Mouse (Mus musculus) natural killer cell, adult 2 months (primary cell): ENCODE measurements around the gene Smyd3.
"Not testable (repeated sequence)": the region's sequence is repeated elsewhere in the genome, so short reads cannot be mapped to it uniquely, and the experiment has no call there.

Experiments
- DNase-seq, 2 experiments: peaks; one replicate each; pipeline ENCODE4 v3.0.0; 2022; ENCODE audit warnings: low spot score in 2 of 2

Smyd3 gene

GRCm38 (mm10) chr1:179176861-179177658 is 340.8 kb downstream of the Smyd3 start:
- no peak for DNase-seq

DNA sequence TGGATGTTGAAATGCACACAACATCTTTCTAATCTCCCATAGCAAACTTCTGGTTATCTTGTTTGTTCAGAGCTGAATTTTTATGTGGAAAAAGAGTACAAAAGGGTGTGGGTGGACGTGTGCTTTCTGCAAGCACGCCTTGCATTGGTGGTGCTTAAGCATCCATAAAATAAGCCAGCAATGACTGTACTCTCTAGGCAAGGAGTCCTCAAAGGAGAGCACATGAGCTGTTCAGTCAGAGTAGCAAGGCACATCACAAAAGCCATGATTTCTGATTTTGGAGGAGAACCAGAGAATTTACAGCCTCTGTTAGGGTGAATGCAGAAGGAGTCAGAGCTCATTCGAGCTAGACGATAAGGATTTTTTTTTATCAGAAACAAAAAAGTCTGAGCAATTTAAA is 343.6 kb downstream of the Smyd3 start:
- no peak for DNase-seq

- no peak for DNase-seq
Observed at GRCm38 (mm10) chr1:179170555-179170954, 347.3 kb downstream of the Smyd3 start.

DNA sequence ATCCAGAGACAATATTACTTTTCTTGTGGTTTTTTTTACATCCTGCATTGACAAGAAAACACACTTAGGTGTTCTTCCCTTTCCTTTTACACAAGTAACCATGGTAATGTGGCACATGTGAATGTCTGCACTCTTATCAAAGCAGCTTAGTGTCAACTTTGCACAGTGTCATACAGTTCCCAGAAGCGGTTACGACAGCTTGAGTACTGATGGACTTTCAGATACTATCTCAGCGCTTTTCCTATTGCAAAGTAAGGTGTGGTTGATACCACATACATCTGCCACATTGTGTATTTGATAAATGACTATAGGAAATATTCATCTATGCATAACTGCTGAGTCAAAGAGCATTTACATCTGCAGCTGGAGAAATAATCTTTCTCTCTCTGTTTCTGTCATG is 348.1 kb downstream of the Smyd3 start:
- no peak for DNase-seq

DNA sequence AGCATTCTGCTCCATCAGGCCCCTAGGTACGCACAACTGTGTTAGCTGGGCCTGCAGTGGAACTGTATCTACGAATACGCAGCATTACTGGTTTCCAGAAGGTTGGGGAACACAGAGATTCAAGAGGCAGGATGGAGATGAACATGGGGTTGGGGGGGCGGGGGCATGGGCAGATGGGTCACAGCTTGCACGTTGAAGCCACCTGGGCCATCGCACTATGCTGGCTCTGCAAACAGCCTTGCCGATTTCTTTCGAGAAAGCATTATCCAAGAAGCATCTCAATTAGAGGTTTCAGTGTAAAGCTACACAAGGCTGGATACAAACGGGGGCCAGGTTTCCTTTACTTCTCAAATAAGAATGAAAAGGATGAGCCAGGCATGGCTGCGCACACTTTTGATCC is 348.7 kb downstream of the Smyd3 start:
- DNase-seq = no peak

DNA sequence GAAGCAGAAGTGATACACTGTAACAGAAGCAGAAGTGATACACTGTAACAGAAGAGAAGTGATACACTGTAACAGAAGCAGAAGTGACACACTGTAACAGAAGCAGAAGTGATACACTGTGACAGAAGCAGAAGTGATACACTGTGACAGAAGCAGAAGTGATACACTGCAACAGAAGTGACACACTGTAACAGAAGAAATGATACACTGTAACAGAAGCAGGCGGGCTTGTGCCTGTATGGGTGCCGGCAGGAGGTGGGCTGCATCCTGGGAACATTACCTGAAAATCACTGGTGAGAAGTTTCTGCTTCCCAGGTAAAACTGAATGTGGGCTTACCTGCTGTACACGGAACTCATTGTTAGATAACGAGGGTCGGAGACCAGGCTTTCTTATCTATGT is 353.6 kb downstream of the Smyd3 start:
- DNase-seq = not testable (repeated sequence)

DNA sequence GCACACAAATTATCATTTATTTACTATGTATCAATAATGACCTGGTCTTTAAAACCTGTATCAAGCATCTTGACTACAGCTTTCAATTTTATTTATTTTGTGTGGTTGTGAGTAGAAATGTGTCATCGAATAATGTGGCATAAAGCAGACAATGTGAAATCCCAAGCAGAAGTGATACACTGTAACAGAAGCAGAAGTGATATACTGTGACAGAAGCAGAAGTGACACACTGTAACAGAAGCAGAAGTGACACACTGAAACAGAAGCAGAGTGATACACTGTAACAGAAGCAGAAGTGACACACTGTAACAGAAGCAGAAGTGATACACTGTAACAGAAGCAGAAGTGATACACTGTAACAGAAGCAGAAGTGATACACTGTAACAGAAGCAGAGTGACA is 355.1 kb downstream of the Smyd3 start:
- DNase-seq = not testable (repeated sequence)

DNA sequence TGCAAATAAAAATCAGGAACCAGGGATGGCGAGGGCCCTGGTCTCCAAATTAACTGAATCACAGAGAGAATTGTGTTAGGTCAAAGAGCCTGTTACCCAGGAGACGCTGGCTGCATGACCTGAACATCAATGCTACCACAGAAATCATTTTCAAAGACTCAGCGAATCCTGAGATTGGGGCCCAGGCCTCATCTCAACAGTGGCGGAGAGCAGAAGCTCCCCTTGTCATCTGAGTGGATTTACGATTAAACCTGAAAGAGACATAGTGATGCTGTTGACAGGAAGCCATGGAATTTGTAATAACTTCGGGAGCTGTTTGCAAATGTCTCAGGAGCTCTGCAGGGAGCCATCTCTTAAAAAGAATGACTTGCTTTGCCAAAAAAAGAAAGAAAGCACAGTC is 355.9 kb downstream of the Smyd3 start:
- DNase-seq = no peak

DNA sequence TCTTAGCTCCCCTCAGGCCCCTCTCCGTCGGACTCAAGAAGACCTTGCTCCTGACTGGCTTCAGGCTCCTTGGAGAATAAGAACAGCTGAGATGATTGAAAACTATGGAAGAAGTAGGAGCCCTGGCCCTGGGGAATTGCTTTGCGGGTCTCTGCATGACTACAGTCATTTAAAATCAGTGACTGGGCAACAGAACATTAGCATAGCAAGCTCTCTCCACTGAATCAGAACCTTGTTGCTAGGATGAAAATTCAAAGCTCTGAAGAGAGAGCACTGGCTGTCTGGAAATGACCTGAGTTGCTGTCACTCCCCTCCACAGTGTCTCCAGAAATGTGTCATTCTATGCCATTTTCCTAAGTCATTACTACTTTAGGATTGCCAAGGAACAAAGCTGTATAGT is 357.1 kb downstream of the Smyd3 start:
- no peak for DNase-seq

GRCm38 (mm10) chr1:179152376-179152775 is 365.5 kb downstream of the Smyd3 start:
- DNase-seq = no peak

DNA sequence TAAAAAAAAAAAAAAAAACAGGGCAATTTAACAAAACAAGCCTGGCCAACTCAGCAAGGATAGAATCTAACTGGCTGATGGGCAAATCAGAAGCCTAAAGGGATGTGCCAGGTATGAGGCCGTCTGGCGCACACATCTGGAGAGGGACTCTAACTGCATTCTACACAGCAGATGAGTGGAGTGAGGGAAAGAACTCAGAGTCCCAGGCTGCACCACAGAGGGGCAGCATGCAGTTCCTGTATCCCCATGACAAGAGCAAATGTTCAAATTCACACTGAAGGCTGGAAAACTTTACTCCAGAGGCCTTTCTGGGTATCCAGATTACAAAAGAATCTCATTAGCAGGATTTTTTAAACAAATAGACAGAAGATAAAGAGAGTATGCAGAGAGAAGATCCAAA is 366.6 kb downstream of the Smyd3 start:
- no peak for DNase-seq

GRCm38 (mm10) chr1:179149468-179150140 is 368.2 kb downstream of the Smyd3 start:
- DNase-seq = no peak

- DNase-seq = no peak
Observed at GRCm38 (mm10) chr1:179146730-179147167, 371.1 kb downstream of the Smyd3 start.

DNA sequence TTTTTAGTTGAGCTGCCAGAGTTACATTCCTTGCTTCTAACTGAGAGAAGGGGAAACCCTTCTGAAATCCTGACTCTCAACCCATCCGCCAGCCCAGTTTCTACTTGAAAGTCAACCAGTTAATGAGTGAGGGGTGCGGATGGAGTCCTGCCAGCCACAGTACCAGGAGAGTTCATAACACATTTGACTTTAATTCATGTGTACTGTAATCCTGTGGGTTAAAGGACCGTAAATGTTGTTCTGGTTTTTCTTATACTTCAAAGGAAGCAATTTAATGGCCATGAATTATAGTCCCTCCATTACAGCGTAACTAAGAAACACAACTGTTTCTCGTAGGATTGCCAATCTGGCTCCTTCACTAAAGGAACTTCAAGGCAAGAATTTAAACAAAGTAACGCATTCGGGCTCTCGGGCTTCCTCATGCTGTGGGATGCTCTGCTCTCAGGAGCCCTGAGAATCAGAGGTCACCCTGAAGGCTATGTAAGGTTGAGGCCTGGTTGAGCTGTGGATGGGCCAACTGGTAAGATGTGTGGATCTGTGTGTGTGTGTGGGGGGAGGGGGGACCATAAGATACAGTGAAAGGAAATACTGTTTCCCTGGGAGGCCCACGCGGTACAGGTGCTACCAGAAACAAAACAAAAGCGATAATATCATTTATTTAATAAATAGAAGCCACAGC is 374.5 kb downstream of the Smyd3 start:
- DNase-seq = no peak

DNA sequence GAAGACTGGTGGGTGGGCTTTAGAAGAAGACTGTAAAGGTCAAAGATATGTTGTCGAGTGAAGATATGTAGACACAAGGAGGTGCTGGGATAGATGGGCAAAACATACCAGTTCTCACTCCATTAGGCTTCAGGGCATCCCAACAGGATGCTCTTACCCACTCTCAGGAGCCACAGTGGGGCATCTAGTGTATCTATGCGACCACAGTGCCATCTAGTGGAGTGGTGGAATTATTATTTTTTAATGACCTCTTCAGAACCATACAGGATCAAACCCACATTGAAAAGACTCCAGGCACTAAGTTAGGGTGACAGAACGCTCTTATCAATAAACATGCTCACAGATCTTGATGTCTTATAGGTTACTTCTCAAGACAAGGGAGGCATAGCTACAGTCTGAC is 375.7 kb downstream of the Smyd3 start:
- DNase-seq = peak in 1 of 2 experiments; percentile 3

DNA sequence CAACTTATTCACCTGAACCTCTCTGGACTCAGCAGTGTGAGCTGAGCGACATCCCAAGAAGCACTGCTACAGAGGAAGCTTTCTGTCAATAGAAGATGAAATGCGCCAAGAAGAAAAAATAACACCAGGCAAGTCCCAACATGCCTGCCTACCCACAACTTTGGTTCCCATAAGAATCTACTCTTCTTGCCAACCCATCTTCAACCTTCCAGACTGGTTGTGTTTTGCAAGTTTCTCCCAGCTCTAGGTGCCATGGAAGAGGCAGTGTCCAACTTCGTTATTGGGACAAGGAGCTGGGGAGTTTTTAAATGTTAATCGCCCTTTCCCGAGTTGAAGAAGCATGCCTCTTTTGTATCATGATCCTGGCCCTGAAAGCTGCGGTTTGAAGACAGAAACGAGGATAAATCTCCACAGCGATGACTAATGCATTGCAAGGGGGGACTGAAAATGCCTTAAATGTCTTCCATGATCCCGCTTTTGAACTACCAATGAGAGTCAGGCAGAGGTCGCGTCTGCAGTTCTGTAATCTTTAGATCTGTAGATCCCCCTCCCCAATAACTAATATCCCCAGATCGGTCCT is 376.7 kb downstream of the Smyd3 start:
- no peak for DNase-seq

DNA sequence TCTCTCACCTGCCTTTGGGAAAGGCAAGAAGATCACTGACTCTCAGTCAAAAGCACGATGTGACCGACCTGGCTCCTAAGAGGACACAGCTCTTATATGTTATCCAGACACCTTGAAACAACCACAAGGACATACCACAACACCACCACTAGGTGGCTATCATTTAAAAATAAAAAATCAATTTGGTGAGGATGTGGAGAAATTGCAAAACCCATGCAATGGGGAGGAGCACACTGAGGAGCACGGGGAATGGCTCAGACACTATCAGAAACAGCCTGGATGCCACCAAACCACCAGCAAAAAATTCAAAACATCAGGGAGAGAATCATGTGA is 380.7 kb downstream of the Smyd3 start:
- no peak for DNase-seq

- no peak for DNase-seq
Observed at GRCm38 (mm10) chr1:179136461-179137144, 381.2 kb downstream of the Smyd3 start.

DNA sequence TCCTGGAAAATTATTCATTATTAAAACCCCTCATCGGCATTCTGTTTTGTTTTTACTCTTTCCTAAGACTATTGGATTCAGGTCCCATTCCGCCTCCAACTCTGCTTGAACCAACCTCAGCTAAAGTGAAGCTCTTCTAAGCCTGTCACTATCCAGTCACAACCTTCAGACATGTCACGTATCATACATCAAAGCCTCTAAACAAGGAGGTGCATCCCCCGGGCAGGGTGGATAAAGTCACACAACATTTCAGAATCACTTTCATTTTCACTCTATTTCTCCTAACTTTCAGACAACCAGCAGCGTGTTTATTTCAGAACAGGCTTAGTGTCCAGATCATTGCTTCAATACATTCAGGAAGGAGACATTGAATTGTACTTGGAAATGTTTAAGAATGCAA is 387.8 kb downstream of the Smyd3 start:
- no peak for DNase-seq

GRCm38 (mm10) chr1:179126287-179126686 is 391.6 kb downstream of the Smyd3 start:
- DNase-seq = no peak

- DNase-seq = no peak
Observed at GRCm38 (mm10) chr1:179122476-179123229, 395.2 kb downstream of the Smyd3 start.
